Mouse (Mus musculus) kidney, embryonic 15.5 days (tissue): ENCODE measurements around the gene Ugt1a9. TPM values are rescaled to one million over a fixed set of nuclear protein-coding genes. Genes with fewer than 3 reads are reported as not detected.

Experiments
- ATAC-seq: fragments of 200-750 bp; cut with Nextera tagmentation; replicated peaks from 2 replicates; pipeline ENCODE4 v1.8.0; 2017; ENCODE audit warnings: moderate TSS enrichment; ENCODE audit not compliant: low FRiP score
- H3K27ac ChIP-seq: fragments of 300-500 bp; sonication (generic); 2 replicates; pipeline ENCODE4 v1.5.1; 2015; ENCODE audit warnings: mild to moderate bottlenecking, inconsistent platforms
- H3K27me3 ChIP-seq: fragments of 300-500 bp; sonication (generic); 2 replicates; pipeline ENCODE4 v1.6.1; 2015; ENCODE audit warnings: inconsistent platforms
- H3K36me3 ChIP-seq: fragments of 300-500 bp; sonication (generic); 2 replicates; pipeline ENCODE4 v1.6.1; 2015; ENCODE audit warnings: inconsistent platforms
- H3K4me1 ChIP-seq: fragments of 300-500 bp; sonication (generic); 2 replicates; pipeline ENCODE4 v1.6.1; 2015; ENCODE audit warnings: inconsistent platforms
- H3K4me2 ChIP-seq: fragments of 300-500 bp; sonication (generic); 2 replicates; pipeline ENCODE4 v1.6.1; 2015; ENCODE audit warnings: moderate library complexity, mild to moderate bottlenecking, inconsistent platforms
- H3K4me3 ChIP-seq: fragments of 300-500 bp; sonication (generic); replicated peaks from 2 replicates; pipeline ENCODE4 v1.5.1; 2015; ENCODE audit warnings: mild to moderate bottlenecking, inconsistent platforms
- H3K9ac ChIP-seq: fragments of 300-500 bp; sonication (generic); 2 replicates; pipeline ENCODE4 v1.6.1; 2015; ENCODE audit warnings: mild to moderate bottlenecking, inconsistent platforms
- H3K9me3 ChIP-seq: fragments of 300-500 bp; sonication (generic); replicated peaks from 2 replicates; pipeline ENCODE4 v1.6.1; 2016; ENCODE audit warnings: inconsistent platforms
- WGBS: fragments of 180-500 bp; shearing (Covaris S2); methylation state at CpG from one replicate; pipeline ENCODE4 v1.1.7; 2015; ENCODE audit warnings: mixed read lengths; 5-methylcytosine and 5-hydroxymethylcytosine counted together
- polyA plus RNA-seq: library from polyadenylated mRNA; unstranded; fragments of >200 nt; fragmentation: Nextera tagmentation; extraction: Ambion mirVana; gene quantifications from 2 replicates; pipeline ENCODE4 v1.2.1, GENCODE M21; 2015

Ugt1a9 gene
- polyA plus RNA-seq, 1 experiment from 2014 or later, result 4.7 TPM

DNA sequence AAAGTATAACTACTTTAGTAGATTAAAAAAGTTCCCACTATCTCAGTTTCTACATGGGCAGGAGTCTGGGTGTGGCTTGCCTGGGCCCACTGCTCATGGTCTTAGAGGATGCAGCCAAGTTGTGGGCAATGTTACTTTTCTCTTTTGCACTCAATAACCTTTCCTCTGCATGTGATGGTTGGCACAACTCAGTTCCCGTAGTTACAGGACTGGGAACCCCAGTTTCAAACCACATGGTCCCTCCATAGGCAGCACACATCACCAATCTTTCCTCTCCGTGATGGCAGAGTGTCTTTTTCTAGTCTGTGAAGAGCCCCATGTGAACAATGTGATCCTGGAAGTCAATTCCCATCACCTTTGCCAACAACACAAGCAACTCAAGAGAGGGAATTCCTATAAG, 156.9 kb downstream of the Ugt1a9 start:
- 63% methylated on average over 2 of the region's 2 CpGs for WGBS
- no peak for ATAC-seq
- peaks cover 70% of the 10 kb centered on the region for H3K9me3 ChIP-seq

DNA sequence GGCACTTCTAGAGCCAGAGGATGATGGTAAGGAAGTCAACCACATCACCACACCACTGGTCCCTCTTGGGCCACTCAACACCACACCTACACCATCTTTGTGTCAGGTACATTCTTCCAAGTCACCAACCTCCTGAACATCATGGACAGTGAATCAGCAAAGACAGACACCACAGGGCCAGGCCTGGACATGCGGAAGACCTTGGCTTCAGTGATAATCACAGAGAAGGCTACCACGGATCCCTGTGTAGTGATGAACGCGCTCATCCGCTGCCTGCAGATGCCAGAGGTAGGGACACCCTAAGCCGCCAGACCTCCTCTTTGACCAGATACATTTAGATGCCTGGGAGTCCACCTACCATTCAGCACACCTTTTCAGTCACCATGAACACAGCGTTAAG, 157.5 kb downstream of the Ugt1a9 start:
- no peaks in the 10 kb centered on the region for H3K27me3 ChIP-seq
- 72% methylated on average over 7 of the region's 7 CpGs for WGBS
- no peaks in the 10 kb centered on the region for H3K4me1 ChIP-seq
- H3K4me2 ChIP-seq, result no peak overlapping the region
- no peak for ATAC-seq
- no peaks in the 10 kb centered on the region for H3K36me3 ChIP-seq
- no peak overlapping the region for H3K4me3 ChIP-seq
- peaks cover 76% of the 10 kb centered on the region for H3K9me3 ChIP-seq
- H3K9ac ChIP-seq, result no peak overlapping the region
- H3K27ac ChIP-seq, result no peak overlapping the region

More for the DNA sequence above, 156.9 kb downstream of the Ugt1a9 start:
- Histone ChIP-seq H3K9ac (no peak overlapping the region), H3K4me1 (no peaks in the 10 kb centered on the region), H3K4me3 (no peak overlapping the region), H3K4me2 (no peak overlapping the region), H3K27ac (no peak overlapping the region), H3K27me3 (no peaks in the 10 kb centered on the region), H3K36me3 (no peaks in the 10 kb centered on the region)

DNA sequence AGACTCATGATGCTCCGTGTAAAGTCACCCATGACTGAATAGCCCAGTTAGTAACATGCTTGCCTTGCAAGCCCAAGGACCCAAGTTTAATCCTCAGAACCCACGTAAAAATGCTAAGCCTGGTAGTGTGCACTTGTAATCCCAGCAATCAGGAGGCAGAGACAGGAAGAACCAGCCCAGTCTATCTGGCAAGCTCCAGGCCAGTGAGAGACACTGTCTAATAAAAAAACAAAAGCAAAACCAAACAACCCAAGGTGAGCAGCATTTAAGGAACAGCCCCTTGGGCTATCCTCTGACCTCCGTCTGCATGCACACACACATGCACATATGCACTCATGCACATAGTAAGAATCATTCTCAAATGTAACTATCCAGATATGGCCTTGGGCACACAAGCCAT, 159.0 kb downstream of the Ugt1a9 start:
- WGBS, result 84% methylated on average over 3 of the region's 3 CpGs
- H3K4me3 ChIP-seq, result no peak overlapping the region
- H3K9me3 ChIP-seq, result peaks cover 90% of the 10 kb centered on the region
- H3K4me1 ChIP-seq, result no peaks in the 10 kb centered on the region
- no peak overlapping the region for H3K27ac ChIP-seq
- no peaks in the 10 kb centered on the region for H3K36me3 ChIP-seq
- ATAC-seq, result no peak
- no peak overlapping the region for H3K9ac ChIP-seq
- no peak overlapping the region for H3K4me2 ChIP-seq
- H3K27me3 ChIP-seq, result no peaks in the 10 kb centered on the region

DNA sequence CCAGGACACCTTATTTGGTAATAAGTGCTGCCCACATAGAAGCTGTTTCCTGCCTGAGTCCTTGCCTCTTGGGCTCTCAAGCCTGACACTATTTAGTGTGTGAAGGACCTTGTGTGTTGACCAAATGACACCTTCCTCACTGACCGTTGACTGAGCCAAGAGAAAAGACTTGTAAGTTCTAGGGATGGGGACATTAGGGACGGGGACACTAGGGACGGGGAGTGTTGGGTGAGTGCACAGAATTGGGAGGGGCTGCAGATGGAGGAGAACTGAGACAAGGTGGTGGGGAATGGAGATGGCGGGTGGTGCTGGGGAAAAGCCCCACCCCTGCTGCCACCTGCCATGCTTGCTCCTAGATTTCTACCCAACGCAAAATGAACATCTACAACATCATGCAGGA, 159.4 kb downstream of the Ugt1a9 start:
- Histone ChIP-seq H3K4me3 (no peak overlapping the region), H3K9me3 (peaks cover 94% of the 10 kb centered on the region), H3K4me2 (no peak overlapping the region), H3K27ac (no peak overlapping the region), H3K27me3 (no peaks in the 10 kb centered on the region), H3K4me1 (no peaks in the 10 kb centered on the region), H3K36me3 (no peaks in the 10 kb centered on the region), H3K9ac (no peak overlapping the region)
- WGBS, result 87% methylated on average over 5 of the region's 5 CpGs
- no peak for ATAC-seq

DNA sequence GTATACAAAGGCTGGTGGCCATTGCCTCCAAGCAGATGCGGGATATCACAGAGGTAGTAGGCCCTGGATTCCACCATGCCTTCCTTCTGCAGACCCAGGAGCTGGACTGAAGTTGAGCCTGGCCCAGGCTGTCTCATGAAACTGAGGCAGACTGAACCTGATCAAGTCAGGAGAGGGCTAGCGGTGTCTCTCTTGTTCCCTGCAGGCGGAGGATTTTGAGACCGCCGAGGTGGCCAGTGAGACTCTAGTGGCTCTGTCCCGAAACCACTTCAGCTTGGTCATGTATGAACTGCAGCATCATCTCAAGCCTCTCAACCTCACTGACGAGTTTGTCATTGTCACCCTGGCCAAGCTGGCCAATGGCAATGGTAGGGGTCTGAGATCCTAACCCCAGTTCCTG, 159.8 kb downstream of the Ugt1a9 start:
- H3K9ac ChIP-seq, result no peak overlapping the region
- H3K27me3 ChIP-seq, result no peaks in the 10 kb centered on the region
- H3K4me3 ChIP-seq, result no peak overlapping the region
- H3K4me2 ChIP-seq, result no peak overlapping the region
- no peak overlapping the region for H3K27ac ChIP-seq
- no peaks in the 10 kb centered on the region for H3K36me3 ChIP-seq
- WGBS, result 69% methylated on average over 7 of the region's 7 CpGs
- H3K4me1 ChIP-seq, result no peaks in the 10 kb centered on the region
- H3K9me3 ChIP-seq, result peaks cover 97% of the 10 kb centered on the region
- no peak for ATAC-seq

DNA sequence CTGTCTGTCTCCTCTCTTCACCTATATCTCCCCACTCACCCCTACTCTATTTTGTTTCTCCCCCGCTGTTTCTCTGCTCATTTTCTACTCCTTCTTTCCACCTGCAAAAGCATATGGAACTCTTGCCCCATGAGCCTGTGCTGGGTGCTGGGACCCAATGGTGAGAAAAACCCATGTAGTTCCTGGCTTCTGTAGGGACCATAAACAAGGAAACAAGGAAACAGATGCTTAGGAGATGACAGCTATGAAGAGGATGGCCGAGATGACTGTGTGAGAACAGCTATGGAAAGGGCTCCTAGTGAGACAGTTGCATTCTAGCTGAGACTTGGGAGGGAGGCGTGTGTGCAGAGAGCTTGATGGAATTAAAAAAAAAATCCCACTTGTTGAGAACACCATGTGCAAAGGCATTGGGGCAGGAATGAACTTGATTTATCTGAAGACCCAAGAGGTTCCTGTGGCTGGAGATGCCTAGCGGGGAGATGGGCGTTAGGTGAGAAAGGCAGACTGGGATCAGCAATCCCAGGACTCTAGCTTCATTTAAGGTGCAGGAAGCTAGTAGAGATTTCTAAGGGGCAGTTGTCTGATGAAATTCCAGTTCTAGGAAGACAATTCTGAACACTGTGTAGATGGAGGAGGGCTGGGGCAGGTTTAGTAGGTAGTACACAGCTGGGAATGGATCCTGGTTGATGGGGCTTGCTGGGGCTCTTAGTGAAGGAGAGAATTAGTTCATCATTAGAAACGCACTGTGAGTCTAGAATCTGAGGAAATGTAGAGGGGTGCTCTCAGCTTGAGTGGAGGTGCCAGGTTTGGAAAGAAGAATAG, 160.6 kb downstream of the Ugt1a9 start:
- no peak overlapping the region for H3K4me2 ChIP-seq
- H3K9me3 ChIP-seq, result peaks cover 97% of the 10 kb centered on the region
- ATAC-seq, result no peak
- WGBS, result 75% methylated on average over 6 of the region's 6 CpGs
- H3K27ac ChIP-seq, result no peak overlapping the region
- no peak overlapping the region for H3K9ac ChIP-seq
- no peak overlapping the region for H3K4me3 ChIP-seq
- H3K36me3 ChIP-seq, result no peaks in the 10 kb centered on the region
- H3K4me1 ChIP-seq, result no peaks in the 10 kb centered on the region
- no peaks in the 10 kb centered on the region for H3K27me3 ChIP-seq

DNA sequence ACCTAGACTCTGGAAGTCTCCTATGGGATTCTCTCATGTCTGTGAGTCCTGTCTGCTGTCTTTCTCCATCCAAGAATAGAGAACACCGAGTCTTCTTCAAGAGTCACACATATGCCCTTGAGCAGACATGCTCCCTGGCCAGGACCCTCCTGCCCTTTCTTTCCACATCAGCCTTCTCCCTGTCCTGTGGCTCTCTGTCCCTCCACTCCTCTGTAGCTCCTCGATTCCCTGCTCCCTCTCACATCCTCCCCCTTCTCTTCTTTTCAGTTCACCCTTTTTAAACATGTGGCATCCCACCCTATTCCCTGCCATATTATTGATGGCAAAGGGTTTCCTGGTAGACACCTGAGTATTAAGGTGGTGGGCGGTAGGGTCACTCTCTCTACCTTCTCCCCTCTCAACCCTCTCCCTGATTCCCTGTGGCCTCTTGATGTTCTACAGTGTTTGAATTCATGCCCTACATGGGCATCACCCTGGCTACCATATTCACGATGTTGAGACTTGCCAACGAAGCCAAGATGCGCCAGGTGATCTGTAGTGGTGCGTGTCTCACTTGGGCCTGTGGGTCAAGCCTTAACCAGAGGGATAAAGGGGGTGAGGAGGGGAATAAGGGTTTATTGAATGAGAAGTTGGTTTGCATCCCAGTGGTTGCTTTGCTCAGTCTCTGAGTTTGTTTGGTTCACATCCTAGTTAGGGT, 161.4 kb downstream of the Ugt1a9 start:
- no peak overlapping the region for H3K4me2 ChIP-seq
- 68% methylated on average over 7 of the region's 7 CpGs for WGBS
- no peaks in the 10 kb centered on the region for H3K36me3 ChIP-seq
- H3K4me3 ChIP-seq, result no peak overlapping the region
- H3K9me3 ChIP-seq, result peaks cover 94% of the 10 kb centered on the region
- H3K4me1 ChIP-seq, result no peaks in the 10 kb centered on the region
- H3K27ac ChIP-seq, result no peak overlapping the region
- H3K9ac ChIP-seq, result no peak overlapping the region
- H3K27me3 ChIP-seq, result no peaks in the 10 kb centered on the region
- no peak for ATAC-seq

DNA sequence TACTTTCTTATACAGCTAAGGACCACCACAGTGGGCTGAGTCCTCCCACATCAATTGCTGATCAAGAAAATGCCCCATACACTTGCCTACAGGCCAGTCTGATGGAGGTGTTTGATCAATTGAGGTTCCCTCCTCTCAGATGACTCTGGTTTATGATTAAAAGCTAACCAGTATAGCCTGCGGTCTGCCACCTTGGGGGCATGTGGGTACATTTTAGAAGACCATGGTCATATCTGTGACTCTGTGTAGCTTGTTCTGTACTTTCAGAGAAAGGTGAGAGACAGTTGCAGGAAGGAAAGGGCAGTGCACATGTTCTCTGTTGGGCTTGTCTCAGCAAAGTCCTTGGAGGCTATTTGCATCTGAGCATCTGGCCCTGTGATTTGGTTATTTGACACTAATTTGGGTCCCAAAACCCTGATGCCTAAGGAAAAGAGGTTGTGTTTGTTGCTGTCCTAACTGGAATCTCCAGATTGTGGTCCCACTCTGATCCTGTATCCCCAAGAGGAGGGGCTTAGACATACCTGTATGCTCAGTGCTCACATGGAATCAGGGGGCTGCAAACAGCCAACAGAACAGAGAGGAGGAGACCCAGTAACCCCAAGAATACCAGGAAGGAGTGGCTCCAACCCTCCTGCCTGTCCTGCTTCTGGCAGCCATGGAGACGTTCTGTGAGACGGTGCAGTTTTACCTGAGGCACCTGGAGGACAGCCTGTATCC, 162.2 kb downstream of the Ugt1a9 start:
- no peak overlapping the region for H3K4me3 ChIP-seq
- WGBS, result 57% methylated on average over 3 of the region's 3 CpGs
- no peak overlapping the region for H3K9ac ChIP-seq
- no peak overlapping the region for H3K27ac ChIP-seq
- H3K27me3 ChIP-seq, result no peaks in the 10 kb centered on the region
- no peaks in the 10 kb centered on the region for H3K36me3 ChIP-seq
- peaks cover 93% of the 10 kb centered on the region for H3K9me3 ChIP-seq
- no peak overlapping the region for H3K4me2 ChIP-seq
- no peak for ATAC-seq
- H3K4me1 ChIP-seq, result no peaks in the 10 kb centered on the region

DNA sequence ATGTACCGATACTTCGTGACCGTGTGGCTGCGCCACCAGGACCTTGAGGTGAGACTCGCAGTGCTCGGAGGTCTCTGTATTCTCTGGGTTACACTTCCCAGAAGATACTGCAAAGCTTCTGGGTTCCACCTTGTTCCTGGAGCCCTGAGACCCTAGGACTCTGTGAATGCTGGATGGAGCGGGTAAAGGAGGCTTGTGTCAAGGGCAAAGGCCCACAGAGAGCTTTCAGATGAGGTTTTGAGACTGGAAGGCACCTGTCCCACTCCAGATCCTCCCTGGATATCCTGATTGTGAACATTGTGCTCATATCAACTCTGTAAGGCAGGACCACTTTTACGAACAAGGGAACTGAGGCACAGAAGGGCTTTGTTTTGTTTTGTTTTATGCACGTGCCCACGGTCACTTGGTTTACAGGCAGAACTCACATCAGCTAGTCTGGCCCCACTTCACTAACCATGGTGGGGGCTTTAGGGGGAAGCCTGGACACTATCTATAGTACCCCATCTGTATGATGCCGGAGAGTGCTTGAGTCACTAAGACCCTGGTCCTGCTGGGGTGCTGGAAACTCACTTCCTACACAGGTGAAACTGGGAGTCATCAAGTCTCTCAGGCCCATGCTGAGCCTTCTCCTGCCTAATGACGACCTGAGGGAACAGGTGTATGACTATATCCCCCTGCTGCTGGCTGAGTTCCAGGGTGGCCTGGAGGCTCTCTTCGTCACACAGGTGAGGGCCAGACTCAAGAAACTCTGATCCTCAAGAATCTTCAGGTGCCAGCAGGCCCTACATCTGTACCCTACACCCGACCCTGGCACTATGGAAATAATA, 163.0 kb downstream of the Ugt1a9 start:
- no peak overlapping the region for H3K4me2 ChIP-seq
- WGBS, result 69% methylated on average over 14 of the region's 14 CpGs
- H3K4me3 ChIP-seq, result no peak overlapping the region
- no peaks in the 10 kb centered on the region for H3K36me3 ChIP-seq
- H3K27me3 ChIP-seq, result no peaks in the 10 kb centered on the region
- ATAC-seq, result no peak
- no peak overlapping the region for H3K9ac ChIP-seq
- H3K27ac ChIP-seq, result no peak overlapping the region
- no peaks in the 10 kb centered on the region for H3K4me1 ChIP-seq
- peaks cover 93% of the 10 kb centered on the region for H3K9me3 ChIP-seq

DNA sequence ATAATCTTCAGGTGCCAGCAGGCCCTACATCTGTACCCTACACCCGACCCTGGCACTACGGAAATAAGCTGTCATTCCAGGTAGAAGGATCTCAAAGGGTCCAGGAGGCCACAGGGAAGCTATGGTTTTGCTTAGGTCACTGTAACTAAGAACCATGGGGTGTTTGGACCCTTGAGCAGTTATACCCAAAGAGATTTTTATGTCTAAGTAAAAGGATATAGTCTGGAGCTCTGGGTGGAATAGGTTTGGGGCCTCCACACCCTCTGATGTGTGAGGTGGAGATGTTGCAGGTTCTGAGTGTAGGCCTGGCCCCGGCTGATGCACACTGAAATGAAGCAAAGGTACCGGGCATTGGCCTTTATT, 163.6 kb downstream of the Ugt1a9 start:
- H3K4me2 ChIP-seq, result no peak overlapping the region
- peaks cover 93% of the 10 kb centered on the region for H3K9me3 ChIP-seq
- H3K9ac ChIP-seq, result no peak overlapping the region
- no peaks in the 10 kb centered on the region for H3K4me1 ChIP-seq
- H3K27me3 ChIP-seq, result no peaks in the 10 kb centered on the region
- H3K4me3 ChIP-seq, result no peak overlapping the region
- no peak for ATAC-seq
- H3K36me3 ChIP-seq, result no peaks in the 10 kb centered on the region
- WGBS, result 68% methylated on average over 4 of the region's 4 CpGs
- no peak overlapping the region for H3K27ac ChIP-seq

DNA sequence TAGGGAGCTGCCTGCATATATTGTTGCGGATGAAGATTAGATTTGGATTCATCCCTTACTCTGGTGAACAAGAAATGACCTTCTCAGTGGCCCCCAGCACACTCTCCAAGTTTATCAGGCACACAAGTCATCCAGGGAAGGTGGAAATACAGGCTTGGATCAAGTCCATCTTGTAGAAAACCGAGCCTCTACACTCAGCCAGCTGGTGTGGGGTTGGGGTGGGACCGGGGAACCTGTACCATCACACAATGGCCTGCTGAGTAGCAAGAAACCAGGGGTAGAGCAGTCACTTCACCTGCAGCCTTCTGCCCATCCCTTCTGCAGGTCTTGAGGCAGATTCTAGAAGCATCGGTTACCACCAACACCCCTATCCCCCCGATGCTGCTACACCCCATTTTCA, 164.0 kb downstream of the Ugt1a9 start:
- no peaks in the 10 kb centered on the region for H3K27me3 ChIP-seq
- no peak for ATAC-seq
- 46% methylated on average over 5 of the region's 5 CpGs for WGBS
- peaks cover 93% of the 10 kb centered on the region for H3K9me3 ChIP-seq
- H3K4me1 ChIP-seq, result no peaks in the 10 kb centered on the region
- H3K4me2 ChIP-seq, result no peak overlapping the region
- no peak overlapping the region for H3K9ac ChIP-seq
- no peak overlapping the region for H3K4me3 ChIP-seq
- no peak overlapping the region for H3K27ac ChIP-seq
- no peaks in the 10 kb centered on the region for H3K36me3 ChIP-seq
